Mouse (Mus musculus): Measurements from ENCODE around the gene Amph. TPM values are rescaled to one million over a fixed set of nuclear protein-coding genes. Genes with fewer than 3 reads are reported as not detected.
A peak's percentile ranks its signal among the peaks of the same experiment; 100 is the strongest.
"Not testable (repeated sequence)": the region's sequence is repeated elsewhere in the genome, so short reads cannot be mapped to it uniquely, and the experiment has no call there.

The Amph gene
- polyA plus RNA-seq, 1 experiment from 2014 or later, result 10.8 TPM

GRCm38 (mm10) chr13:19114761-19115160 lies 166.8 kb downstream of the Amph start:
- H3K4me3 ChIP-seq (replicated peaks); H3K27me3 ChIP-seq; H3K9ac ChIP-seq; H3K4me1 ChIP-seq; H3K27ac ChIP-seq; ATAC-seq (ENCODE audit: low FRiP score); H3K9me3 ChIP-seq; H3K36me3 ChIP-seq (replicated peaks); H3K4me2 ChIP-seq: not testable (repeated sequence)
- 96% methylated on average over 6 of the region's 9 CpGs for WGBS

GRCm38 (mm10) chr13:19126912-19127552 lies 179.0 kb downstream of the Amph start:
- Histone ChIP-seq H3K27me3 (no peaks in the 10 kb centered on the region), H3K36me3 (replicated peaks) (no peaks in the 10 kb centered on the region), H3K9me3 (no peaks in the 10 kb centered on the region), H3K9ac (no peak overlapping the region), H3K4me1 (no peaks in the 10 kb centered on the region), H3K4me3 (replicated peaks) (no peak overlapping the region), H3K27ac (no peak overlapping the region), H3K4me2 (no peak overlapping the region)
- 86% methylated on average over 5 of the region's 5 CpGs for WGBS
- no peak for ATAC-seq (ENCODE audit: low FRiP score)

GRCm38 (mm10) chr13:19133833-19134232 lies 185.8 kb downstream of the Amph start:
- no peak overlapping the region for H3K4me3 ChIP-seq (replicated peaks)
- H3K27me3 ChIP-seq, result no peaks in the 10 kb centered on the region
- H3K9me3 ChIP-seq, result no peaks in the 10 kb centered on the region
- H3K27ac ChIP-seq, result no peak overlapping the region
- ATAC-seq (ENCODE audit: low FRiP score), result peak; percentile 63; the same call in 1 of the 2 replicates
- no peak overlapping the region for H3K9ac ChIP-seq
- WGBS, result 58% methylated on average over 4 of the region's 4 CpGs
- no peak overlapping the region for H3K4me2 ChIP-seq
- H3K36me3 ChIP-seq (replicated peaks), result no peaks in the 10 kb centered on the region
- no peaks in the 10 kb centered on the region for H3K4me1 ChIP-seq

GRCm38 (mm10) chr13:19137212-19137611 lies 189.2 kb downstream of the Amph start:
- Histone ChIP-seq H3K27me3 (no peaks in the 10 kb centered on the region), H3K4me2 (no peak overlapping the region), H3K36me3 (replicated peaks) (no peaks in the 10 kb centered on the region), H3K4me1 (no peaks in the 10 kb centered on the region), H3K9ac (no peak overlapping the region), H3K9me3 (no peaks in the 10 kb centered on the region), H3K4me3 (replicated peaks) (no peak overlapping the region), H3K27ac (no peak overlapping the region)
- WGBS, result 77% methylated on average over 7 of the region's 7 CpGs
- no peak for ATAC-seq (ENCODE audit: low FRiP score)

GRCm38 (mm10) chr13:19137932-19138331 lies 189.9 kb downstream of the Amph start:
- 33% methylated on average over 5 of the region's 5 CpGs for WGBS
- H3K27ac ChIP-seq, result no peak overlapping the region
- no peaks in the 10 kb centered on the region for H3K9me3 ChIP-seq
- H3K9ac ChIP-seq, result no peak overlapping the region
- no peaks in the 10 kb centered on the region for H3K27me3 ChIP-seq
- H3K36me3 ChIP-seq (replicated peaks), result no peaks in the 10 kb centered on the region
- no peaks in the 10 kb centered on the region for H3K4me1 ChIP-seq
- no peak overlapping the region for H3K4me2 ChIP-seq
- no peak for ATAC-seq (ENCODE audit: low FRiP score)
- no peak overlapping the region for H3K4me3 ChIP-seq (replicated peaks)

- 97% methylated on average over 2 of the region's 2 CpGs for WGBS
- no peak overlapping the region for H3K27ac ChIP-seq
- H3K9ac ChIP-seq, result no peak overlapping the region
- H3K4me1 ChIP-seq, result no peaks in the 10 kb centered on the region
- H3K9me3 ChIP-seq, result no peaks in the 10 kb centered on the region
- H3K4me2 ChIP-seq, result no peak overlapping the region
- H3K27me3 ChIP-seq, result no peaks in the 10 kb centered on the region
- H3K4me3 ChIP-seq (replicated peaks), result no peak overlapping the region
- H3K36me3 ChIP-seq (replicated peaks), result no peaks in the 10 kb centered on the region
- ATAC-seq (ENCODE audit: low FRiP score), result no peak
Observed at GRCm38 (mm10) chr13:19138550-19138949, 190.5 kb downstream of the Amph start.

- no peak overlapping the region for H3K4me2 ChIP-seq
- H3K4me1 ChIP-seq, result no peaks in the 10 kb centered on the region
Observed at GRCm38 (mm10) chr13:19139104-19139503, 191.1 kb downstream of the Amph start.

GRCm38 (mm10) chr13:19139771-19140170 lies 191.8 kb downstream of the Amph start:
- Histone ChIP-seq H3K27ac (no peak overlapping the region), H3K9me3 (no peaks in the 10 kb centered on the region), H3K4me2 (no peak overlapping the region), H3K27me3 (no peaks in the 10 kb centered on the region), H3K4me3 (replicated peaks) (no peak overlapping the region), H3K4me1 (no peaks in the 10 kb centered on the region), H3K36me3 (replicated peaks) (no peaks in the 10 kb centered on the region), H3K9ac (no peak overlapping the region)
- no peak for ATAC-seq (ENCODE audit: low FRiP score)
- WGBS, result 77% methylated on average over 1 of the region's 1 CpGs

More at GRCm38 (mm10) chr13:19139104-19139503, 191.1 kb downstream of the Amph start:
- Histone ChIP-seq H3K36me3 (replicated peaks) (no peaks in the 10 kb centered on the region), H3K27ac (no peak overlapping the region), H3K27me3 (no peaks in the 10 kb centered on the region), H3K9ac (no peak overlapping the region), H3K4me3 (replicated peaks) (no peak overlapping the region), H3K9me3 (no peaks in the 10 kb centered on the region)
- WGBS, result 92% methylated on average over 7 of the region's 7 CpGs
- ATAC-seq (ENCODE audit: low FRiP score), result no peak

- Histone ChIP-seq H3K36me3 (replicated peaks) (no peaks in the 10 kb centered on the region), H3K4me2 (no peak overlapping the region), H3K9me3 (no peaks in the 10 kb centered on the region), H3K27me3 (no peaks in the 10 kb centered on the region), H3K9ac (no peak overlapping the region), H3K27ac (no peak overlapping the region), H3K4me1 (no peaks in the 10 kb centered on the region), H3K4me3 (replicated peaks) (no peak overlapping the region)
- WGBS, result 85% methylated on average over 3 of the region's 3 CpGs
- no peak for ATAC-seq (ENCODE audit: low FRiP score)
Observed at GRCm38 (mm10) chr13:19143766-19144165, 195.8 kb downstream of the Amph start.

- no peak overlapping the region for H3K4me3 ChIP-seq (replicated peaks)
- H3K9ac ChIP-seq, result no peak overlapping the region
- H3K4me2 ChIP-seq, result no peak overlapping the region
- no peaks in the 10 kb centered on the region for H3K27me3 ChIP-seq
- H3K36me3 ChIP-seq (replicated peaks), result no peaks in the 10 kb centered on the region
- ATAC-seq (ENCODE audit: low FRiP score), result no peak
- H3K27ac ChIP-seq, result no peak overlapping the region
- 96% methylated on average over 3 of the region's 3 CpGs for WGBS
- H3K4me1 ChIP-seq, result no peaks in the 10 kb centered on the region
- no peaks in the 10 kb centered on the region for H3K9me3 ChIP-seq
Observed at GRCm38 (mm10) chr13:19147468-19147867, 199.5 kb downstream of the Amph start.

GRCm38 (mm10) chr13:19149574-19149973 lies 201.6 kb downstream of the Amph start:
- no peaks in the 10 kb centered on the region for H3K9me3 ChIP-seq
- no peak overlapping the region for H3K4me2 ChIP-seq
- no peaks in the 10 kb centered on the region for H3K4me1 ChIP-seq
- no peak overlapping the region for H3K27ac ChIP-seq
- no peaks in the 10 kb centered on the region for H3K36me3 ChIP-seq (replicated peaks)
- no peaks in the 10 kb centered on the region for H3K27me3 ChIP-seq
- WGBS, result 85% methylated on average over 8 of the region's 8 CpGs
- H3K9ac ChIP-seq, result no peak overlapping the region
- no peak overlapping the region for H3K4me3 ChIP-seq (replicated peaks)
- no peak for ATAC-seq (ENCODE audit: low FRiP score)

GRCm38 (mm10) chr13:19150438-19151301 lies 202.7 kb downstream of the Amph start:
- Histone ChIP-seq H3K27me3 (no peaks in the 10 kb centered on the region), H3K9ac (no peak overlapping the region), H3K27ac (no peak overlapping the region), H3K4me3 (replicated peaks) (no peak overlapping the region), H3K4me1 (no peaks in the 10 kb centered on the region), H3K4me2 (no peak overlapping the region), H3K9me3 (no peaks in the 10 kb centered on the region), H3K36me3 (replicated peaks) (no peaks in the 10 kb centered on the region)
- WGBS, result 92% methylated on average over 12 of the region's 12 CpGs
- ATAC-seq (ENCODE audit: low FRiP score), result no peak

GRCm38 (mm10) chr13:19152126-19152525 lies 204.1 kb downstream of the Amph start:
- H3K27me3 ChIP-seq, result no peaks in the 10 kb centered on the region
- no peaks in the 10 kb centered on the region for H3K9me3 ChIP-seq
- no peaks in the 10 kb centered on the region for H3K36me3 ChIP-seq (replicated peaks)
- no peak for ATAC-seq (ENCODE audit: low FRiP score)
- H3K27ac ChIP-seq, result no peak overlapping the region
- H3K4me1 ChIP-seq, result no peaks in the 10 kb centered on the region
- no peak overlapping the region for H3K4me2 ChIP-seq
- H3K4me3 ChIP-seq (replicated peaks), result no peak overlapping the region
- H3K9ac ChIP-seq, result no peak overlapping the region
- WGBS, result 85% methylated on average over 3 of the region's 3 CpGs
